Mouse (Mus musculus): ENCODE results near the gene Zfp36.

DNA sequence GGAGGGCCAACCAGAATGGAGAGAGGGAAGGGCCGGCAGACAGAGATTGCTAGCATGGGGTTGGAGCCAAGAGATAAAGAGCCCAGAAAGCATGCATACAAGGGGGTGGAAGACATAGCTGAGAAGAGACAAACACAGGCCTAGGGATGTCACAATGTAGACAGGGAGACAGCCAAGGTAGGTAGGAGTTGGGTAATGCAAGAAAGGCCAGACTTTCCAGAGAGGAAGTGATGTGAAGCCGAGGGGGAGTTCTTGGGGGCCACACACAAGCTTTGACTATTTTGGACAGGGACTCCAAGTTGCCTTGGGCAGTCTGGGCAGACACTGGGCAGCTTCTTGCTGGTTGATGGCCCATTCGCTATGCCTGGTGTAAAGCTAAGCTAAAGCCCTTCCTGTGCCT, 21.9 kb upstream of the Zfp36 start:
- TF ChIP-seq CTCF (IDR thresholded peaks at IDR 0.05) (no peak), EP300 (IDR thresholded peaks at IDR 0.05; ENCODE audit: insufficient read depth, low read depth, low read length) (no peak)
